Mouse (Mus musculus): ENCODE data around the gene Havcr1. TPM values are rescaled to one million over a fixed set of nuclear protein-coding genes. Genes with fewer than 3 reads are reported as not detected.
"Not testable (repeated sequence)": the region's sequence is repeated elsewhere in the genome, so short reads cannot be mapped to it uniquely, and the experiment has no call there.

The Havcr1 gene
- not detected for total RNA-seq (2021)
- long read RNA-seq, experiment 1: 0 reads
- long read RNA-seq, experiment 2: 0 reads

DNA sequence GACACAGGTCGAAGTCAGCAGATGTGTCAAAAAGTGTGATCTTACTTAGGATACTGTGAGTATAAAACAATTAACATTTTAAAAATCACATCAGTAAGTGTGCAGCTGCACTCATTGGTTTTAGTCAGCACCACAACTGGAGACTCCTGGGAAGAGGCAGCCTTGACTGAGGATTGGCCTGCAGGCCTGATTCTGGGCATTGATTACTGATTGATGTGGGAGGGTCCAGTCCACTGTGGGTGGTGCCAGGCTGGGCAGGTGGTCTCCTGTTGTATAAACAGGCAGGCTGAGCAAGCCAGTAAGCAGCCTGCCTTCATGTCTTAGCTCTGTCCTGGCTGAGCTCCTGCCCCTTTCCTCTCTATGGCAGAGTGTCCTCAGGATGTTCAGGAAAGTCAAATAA lies at the start of gene Havcr1:
Gene Havcr1 (plus strand): TSS at position 5 of the 400 bp plus-strand sequence.
- DNase-seq (ENCODE audit: low spot score in 2 of 2): not testable (repeated sequence)

DNA sequence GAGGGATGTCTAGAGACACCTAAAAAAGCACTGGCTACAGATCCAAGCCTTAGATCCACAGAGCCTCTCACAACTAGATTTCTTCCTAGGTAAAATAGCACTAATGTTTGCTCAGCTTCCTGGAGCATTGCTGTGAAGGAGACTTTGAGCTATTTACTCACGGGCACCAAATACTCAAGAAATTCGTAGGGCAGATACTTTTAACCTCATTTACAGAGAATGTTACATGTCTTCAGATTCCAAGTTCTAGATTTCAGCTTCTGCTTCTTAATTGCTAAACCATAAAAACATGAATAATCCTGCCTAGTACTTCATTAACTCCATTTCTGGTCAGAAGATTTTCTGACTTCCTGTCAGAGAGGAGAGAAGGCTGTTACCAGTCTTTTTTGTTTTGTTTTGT lies 44.7 kb upstream of the Havcr1 start:
- no peak for DNase-seq (ENCODE audit: low spot score in 2 of 2)

GRCm38 (mm10) chr11:46695849-46696248 lies 39.0 kb upstream of the Havcr1 start:
- DNase-seq (ENCODE audit: low spot score in 2 of 2): not testable (repeated sequence)

DNA sequence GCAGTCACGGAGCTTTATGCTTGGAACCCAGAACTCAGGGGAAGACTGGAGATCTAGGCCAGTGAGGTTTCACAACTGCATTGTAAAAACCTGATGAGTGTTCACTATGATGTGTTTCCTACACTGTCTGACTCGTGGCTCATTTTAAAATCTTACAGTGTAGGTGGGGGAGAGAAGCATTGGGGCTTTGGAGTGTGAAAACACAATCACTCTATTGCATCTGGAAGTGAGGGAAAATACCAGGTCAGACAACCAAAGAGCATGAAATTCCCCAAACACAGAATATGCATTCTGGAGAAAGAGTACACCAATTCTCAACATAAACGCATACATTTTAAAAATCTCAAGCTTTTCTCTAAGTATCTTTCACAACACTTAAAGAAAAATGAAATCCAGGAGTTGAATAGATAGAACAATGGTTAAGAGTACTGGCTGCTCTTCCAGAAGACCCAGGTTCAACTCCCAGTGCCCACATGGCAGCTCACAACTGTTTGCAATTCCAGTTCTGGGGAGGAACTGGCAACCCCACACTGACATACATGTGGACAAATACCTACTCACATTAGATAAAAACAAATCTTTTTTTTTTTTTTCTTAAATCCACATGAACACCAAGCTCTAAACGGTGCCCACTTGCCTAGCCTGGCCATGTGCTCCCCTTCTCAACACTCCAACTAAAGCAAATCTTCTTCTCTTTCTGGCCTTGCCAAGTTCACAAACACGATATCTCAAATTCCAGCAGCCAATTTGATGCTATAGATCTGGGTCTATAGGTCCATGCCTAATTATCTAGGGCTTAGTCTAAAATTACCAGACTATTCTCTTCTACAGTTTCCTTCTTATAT lies 37.2 kb upstream of the Havcr1 start:
- DNase-seq (ENCODE audit: low spot score in 2 of 2): no peak

- no peak for DNase-seq (ENCODE audit: low spot score in 2 of 2)
Observed at GRCm38 (mm10) chr11:46698278-46698655, 36.6 kb upstream of the Havcr1 start.

- no peak for DNase-seq (ENCODE audit: low spot score in 2 of 2)
Observed at GRCm38 (mm10) chr11:46698830-46699229, 36.0 kb upstream of the Havcr1 start.

DNA sequence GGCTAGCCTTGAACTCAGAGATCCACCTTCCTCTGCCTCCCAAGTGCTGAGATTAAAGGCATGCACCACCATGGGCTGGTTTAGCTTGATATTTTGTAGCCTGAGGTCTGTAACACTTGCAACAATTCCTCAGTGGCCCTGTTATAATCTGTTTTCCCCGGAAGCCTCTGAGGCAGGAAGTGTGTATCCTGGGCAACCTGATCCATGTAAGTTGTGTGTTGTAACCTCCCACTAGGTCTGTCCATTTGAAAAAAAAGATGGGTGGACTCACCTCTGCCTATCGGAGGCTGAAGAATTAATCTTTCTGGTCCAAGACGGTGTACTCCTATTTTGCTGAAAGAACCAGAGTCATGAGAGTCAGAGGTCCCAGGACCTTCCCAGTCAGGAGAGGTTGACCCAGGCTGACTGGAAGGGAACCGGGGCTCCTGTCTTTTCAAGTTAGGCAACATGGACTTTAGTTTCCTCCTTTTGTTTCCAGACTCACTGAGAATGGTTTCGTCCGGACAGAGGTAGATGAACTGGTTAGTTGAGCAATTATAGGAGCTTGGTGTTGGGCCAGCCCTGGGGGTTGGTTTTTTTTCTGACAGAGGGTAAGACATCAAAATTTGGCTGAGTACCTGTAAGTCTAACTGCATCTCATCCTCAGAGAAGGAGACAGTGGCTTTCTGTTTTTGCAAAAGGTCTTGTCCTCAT lies 28.1 kb upstream of the Havcr1 start, which contains the start of gene Timd2:
Gene Timd2 (minus strand): TSS at position 398 of the 693 bp plus-strand sequence.
- DNase-seq (ENCODE audit: low spot score in 2 of 2): no peak

DNA sequence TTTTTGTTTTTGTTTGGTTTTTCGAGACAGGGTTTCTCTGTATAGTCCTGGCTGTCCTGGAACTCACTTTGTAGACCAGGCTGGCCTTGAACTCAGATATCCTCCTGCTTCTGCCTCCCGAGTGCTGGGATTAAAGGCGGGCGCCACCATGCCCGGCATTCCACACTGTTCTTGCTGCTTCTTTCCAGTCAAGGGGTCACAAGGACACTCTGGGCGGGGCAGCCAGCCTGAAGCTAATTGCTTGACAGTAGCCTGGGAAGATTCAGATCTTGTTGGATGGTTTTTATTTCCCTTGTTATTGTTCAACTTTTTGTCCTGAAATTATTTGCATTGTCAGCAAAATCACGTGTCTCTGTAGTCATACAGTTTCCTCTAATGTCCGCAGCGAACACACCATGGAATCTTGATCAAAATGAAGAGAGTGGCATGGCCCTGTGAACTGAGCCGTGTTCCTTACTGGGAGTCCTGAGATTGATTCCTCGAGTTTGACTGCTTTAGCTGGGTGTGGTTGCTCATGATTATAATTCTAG lies 3.3 kb upstream of the Havcr1 start:
- DNase-seq (ENCODE audit: low spot score in 2 of 2): no peak

- DNase-seq (ENCODE audit: low spot score in 2 of 2): no peak
Observed at GRCm38 (mm10) chr11:46733242-46733789, 1.6 kb upstream of the Havcr1 start.

DNA sequence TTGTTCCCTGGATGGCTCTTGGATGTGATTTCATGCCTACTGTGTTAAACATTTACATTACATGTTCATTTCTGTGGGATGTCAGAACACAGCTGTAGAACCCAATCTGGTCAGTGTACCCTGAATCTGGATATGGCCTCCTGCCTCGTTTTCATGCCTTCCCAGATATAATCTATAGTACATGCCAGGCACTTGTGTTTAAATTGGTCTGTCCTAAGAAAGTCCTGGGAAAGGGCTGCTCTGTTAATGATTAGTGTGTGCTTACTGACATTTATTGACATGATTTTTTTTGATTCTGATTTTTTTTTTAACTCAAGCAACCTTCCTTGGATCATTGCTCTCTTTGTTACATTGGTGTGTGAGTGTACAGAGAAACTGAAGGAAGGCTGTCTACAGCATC lies 263 bp upstream of the Havcr1 start:
- DNase-seq (ENCODE audit: low spot score in 2 of 2): no peak

DNA sequence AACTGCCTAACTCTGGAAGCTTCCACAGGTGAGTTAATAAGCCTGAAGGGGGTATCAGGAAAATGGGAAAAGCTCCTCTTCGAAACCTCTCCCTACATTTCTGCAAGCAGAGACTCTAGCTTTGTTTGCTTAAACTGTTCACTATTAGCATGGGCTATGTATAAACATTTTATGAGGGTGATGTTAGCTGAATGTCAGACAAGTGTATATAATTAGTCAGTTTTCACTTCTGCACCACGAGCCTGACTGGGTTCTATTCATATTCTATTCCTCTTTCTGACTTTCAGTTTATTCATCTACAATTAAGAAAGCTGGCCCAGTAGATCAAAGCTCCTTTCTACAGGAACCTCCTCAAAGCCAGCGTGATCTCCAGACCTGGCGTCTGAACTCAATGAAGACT lies 4.6 kb downstream of the Havcr1 start:
- DNase-seq (ENCODE audit: low spot score in 2 of 2): no peak

DNA sequence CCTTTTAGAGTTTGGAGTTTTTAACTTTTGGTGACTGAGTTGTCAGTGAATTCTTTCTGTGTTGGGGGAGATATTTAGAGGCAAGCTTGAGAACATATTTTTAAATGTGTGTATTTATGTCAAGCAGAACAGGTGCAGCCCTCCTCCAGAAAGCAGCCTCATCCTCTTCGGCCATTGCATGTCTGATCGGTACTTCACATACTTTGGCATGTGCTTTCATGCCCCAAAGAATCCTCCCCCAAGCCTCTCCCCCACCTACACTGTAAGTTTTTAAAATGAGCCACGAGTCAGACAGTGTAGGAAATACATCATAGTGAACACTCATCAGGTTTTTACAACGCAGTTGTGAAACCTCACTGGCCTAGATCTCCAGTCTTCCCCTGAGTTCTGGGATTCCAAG lies 6.0 kb downstream of the Havcr1 start:
- no peak for DNase-seq (ENCODE audit: low spot score in 2 of 2)

DNA sequence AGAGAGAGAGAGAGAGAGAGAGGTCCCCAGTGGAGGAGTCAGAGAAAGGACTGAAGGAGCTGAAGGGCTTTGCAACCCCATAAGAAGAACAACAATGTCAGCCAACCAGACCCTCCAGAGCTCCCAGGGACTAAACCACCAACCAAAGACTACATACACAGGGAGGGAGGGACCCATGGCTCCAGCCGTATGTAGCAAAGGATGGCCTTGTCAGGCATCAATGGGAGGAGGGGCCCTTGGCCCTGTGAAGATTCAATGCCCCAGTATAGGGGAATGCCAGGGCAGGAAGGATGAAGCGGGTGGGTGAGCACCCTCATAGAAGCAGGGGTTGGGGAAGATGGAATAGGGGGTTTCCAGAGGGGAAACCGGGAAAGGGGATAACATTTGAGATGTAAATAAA lies 6.8 kb downstream of the Havcr1 start:
- no peak for DNase-seq (ENCODE audit: low spot score in 2 of 2)

GRCm38 (mm10) chr11:46747996-46748395 lies 13.1 kb downstream of the Havcr1 start:
- no peak for DNase-seq (ENCODE audit: low spot score in 2 of 2)

- no peak for DNase-seq (ENCODE audit: low spot score in 2 of 2)
Observed at GRCm38 (mm10) chr11:46753662-46754061, 18.8 kb downstream of the Havcr1 start.

- DNase-seq (ENCODE audit: low spot score in 2 of 2): no peak
Observed at GRCm38 (mm10) chr11:46754669-46755068, 19.8 kb downstream of the Havcr1 start.

GRCm38 (mm10) chr11:46755714-46756113 lies 20.8 kb downstream of the Havcr1 start:
- DNase-seq (ENCODE audit: low spot score in 2 of 2): not testable (repeated sequence)

GRCm38 (mm10) chr11:46776879-46777278 lies 42.0 kb downstream of the Havcr1 start:
- DNase-seq (ENCODE audit: low spot score in 2 of 2): no peak

DNA sequence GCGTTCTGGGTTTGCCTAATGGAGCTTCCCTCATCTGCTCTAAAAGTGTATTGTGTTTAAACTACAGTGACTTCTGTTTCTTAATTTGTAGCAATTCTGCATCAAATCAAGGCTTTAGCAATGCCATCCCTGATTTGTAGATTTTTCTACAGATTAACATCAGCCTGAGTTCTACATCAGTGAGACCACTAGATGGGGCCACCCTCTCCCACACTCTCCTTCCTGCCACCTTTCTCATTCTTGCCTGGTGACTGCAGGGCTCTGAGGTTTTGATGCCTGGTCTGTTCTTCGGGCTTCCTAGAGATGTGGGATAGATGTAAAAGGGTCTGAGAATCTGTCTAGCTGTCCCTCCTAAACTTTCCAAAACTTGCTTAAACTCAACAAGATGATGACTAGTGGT lies 44.9 kb downstream of the Havcr1 start:
- DNase-seq (ENCODE audit: low spot score in 2 of 2): no peak

DNA sequence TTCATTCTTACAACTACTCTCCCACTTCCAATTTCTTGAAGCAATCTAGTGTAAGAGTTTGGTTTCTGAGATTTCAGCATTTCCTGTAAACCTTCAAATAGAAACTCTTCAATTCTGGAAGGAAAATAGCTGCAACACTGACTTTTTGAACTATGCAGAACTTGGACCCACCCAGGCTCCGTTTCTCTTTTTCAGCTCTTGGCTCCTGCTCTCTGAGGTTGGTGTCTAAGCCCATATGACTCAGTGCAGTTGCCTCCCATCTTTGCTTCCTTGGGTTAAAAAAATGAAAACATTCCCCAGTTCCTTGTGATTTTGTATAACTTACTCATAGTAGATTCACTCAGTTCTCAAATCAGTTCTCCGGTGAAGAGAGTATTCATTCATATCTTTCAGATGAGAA lies 69.6 kb downstream of the Havcr1 start:
- no peak for DNase-seq (ENCODE audit: low spot score in 2 of 2)

DNA sequence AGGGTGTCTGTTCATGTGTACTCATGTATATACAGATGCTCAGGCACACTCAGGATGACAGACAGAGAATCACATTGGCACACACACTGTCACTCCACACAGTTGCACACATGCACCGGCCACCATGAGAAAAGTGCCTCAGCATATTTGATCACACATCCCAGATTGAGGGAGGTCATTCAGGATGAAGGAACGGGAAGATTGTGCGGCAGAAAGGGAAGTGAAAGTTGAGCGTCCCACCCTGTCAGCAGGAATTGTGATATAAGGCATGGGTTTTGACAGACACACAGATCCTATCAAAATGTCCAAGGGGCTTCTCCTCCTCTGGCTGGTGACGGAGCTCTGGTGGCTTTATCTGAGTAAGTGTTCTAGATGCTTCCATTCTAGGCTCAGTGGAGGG lies 75.6 kb downstream of the Havcr1 start, which contains the start of gene Timd4:
Gene Timd4 (plus strand): TSS at position 290 of the 400 bp plus-strand sequence.
- DNase-seq (ENCODE audit: low spot score in 2 of 2): no peak

DNA sequence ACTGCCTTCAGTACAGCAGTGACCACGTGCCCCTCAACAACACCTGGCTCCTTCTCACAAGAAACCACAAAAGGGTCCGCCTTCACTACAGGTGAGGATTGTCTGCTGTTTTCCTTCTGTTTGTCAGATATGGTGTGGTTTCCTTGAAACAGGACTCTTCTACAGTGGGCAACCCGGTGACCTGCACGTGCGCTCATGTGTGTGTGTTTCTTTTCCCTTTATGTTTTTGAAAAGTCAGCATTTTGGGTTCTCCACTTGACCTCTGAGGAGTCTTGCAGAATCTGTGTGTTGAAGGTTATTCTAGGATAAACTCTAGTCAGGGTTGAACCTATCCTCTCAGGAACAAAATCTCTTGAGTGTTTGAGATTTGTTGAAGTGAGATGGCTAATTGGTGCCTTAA lies 82.8 kb downstream of the Havcr1 start:
- DNase-seq (ENCODE audit: low spot score in 2 of 2): no peak

All from adrenal gland, adult 18-20 months (tissue).